Mouse (Mus musculus) ZHBTc4 (cell line): ENCODE data around the gene Asah2.
"Not testable (repeated sequence)": the region's sequence is repeated elsewhere in the genome, so short reads cannot be mapped to it uniquely, and the experiment has no call there.

Experiments
- DNase-seq: peaks from one replicate; pipeline ENCODE4 v3.0.0-alpha.2; 2011; ENCODE audit warnings: low read depth, low spot score

Asah2 gene

DNA sequence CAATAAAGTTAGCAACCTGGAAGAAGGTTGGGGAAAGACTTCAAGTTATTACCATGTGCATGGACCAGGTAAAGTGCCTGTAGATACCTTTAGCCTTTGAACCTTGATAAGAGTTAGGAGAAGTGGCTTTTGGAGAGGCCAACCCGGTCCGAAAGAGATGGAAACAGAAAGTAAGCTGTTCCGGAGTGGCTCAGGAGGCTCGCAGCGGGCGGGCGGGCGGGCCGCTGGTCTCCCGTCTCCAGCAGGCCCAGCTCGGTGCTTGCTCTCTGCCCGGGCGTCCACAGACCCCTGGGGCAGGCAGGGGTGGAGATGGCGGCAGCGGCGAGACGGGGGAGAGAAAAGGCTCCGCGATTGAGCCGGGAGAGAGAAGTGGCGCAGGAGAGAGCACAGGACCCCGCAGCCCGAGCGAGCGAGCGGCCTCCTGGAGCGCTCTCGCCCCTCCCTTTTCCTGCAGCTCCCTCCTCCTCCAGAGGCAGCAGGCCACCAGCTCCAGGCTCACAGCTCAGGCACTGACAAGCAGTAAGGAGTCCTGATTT, at the start of gene Asah2:
Gene Asah2 (minus strand): TSS at position 441 of the 536 bp plus-strand sequence.
- peak; percentile 83 for DNase-seq

DNA sequence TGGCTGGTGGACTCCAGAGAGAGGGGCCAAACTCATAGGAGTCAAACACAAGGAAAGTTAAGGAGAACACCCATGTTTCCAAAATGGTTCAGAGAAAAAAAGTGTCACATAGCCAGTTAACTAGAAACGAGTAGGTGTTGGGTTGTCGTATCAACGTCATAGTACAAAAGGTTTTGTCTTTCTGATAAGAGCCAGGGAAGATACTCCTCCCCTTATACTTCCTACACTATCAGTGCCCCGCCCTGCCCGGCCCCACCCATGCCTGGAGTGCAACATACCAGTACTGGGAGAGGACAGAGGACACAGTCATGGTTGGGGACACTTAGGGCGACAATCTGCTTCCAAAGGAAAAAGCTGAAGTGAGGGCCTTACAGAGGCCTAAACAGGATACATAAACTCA, 49.0 kb upstream of the Asah2 start:
- peak; percentile 21 for DNase-seq

- DNase-seq, result peak; percentile 28
These were observed 44.5 kb upstream of the Asah2 start for GRCm38 (mm10) chr19:32152529-32152928.

DNA sequence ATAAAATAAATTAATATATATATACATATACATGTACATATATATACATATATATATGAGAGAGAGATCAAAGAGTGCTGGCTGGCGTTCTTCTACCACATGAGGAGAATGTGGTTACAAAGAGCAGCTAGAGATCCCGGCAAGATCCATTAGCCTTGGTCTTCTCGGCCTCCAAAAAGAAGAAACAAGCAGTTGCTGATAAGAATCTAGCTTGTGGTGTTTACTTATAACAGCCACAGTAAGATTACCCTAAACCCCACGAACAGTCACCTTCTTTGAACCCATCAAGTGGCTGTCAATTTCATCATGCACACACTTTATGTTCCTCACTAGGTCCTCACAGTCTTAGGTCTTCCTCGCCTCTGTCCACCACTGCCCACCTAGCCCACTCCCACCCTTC, 40.7 kb upstream of the Asah2 start:
- no peak for DNase-seq

GRCm38 (mm10) chr19:32142383-32142782, 34.4 kb upstream of the Asah2 start:
- peak; percentile 70 for DNase-seq

DNA sequence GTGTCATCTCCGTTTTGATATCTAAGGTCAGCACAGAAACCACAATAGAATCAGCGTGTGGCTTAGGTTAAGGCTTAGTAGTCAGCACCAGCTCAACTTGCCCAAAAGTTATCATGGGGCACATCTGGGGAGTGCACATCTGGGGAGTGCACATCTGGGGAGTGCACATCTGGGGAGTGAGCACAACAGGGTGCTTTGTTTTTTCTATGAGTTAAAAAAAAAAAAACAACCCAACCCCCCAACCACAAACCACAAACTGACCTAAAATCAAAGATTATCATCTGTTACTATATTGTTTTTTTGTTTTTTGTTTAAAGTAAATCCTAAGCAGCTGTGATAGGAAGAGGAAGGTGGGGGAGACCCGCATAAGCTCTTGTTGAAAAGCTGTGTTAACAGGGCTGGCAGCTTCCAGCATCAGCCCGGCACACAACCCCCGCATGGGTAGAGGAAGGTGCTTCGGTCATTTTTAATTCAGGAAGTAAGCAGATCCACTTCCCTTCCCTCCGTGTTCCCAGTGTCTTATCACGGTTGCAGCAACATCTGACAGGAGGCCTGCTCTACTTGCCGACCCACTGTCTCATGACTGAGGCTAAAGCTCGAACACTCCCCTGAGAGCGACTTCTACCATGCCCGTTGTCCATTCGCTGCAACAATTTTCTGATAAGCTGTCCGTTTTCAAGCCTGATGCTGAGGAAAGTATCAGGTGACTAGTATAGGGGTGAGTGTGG, 30.5 kb upstream of the Asah2 start:
- no peak for DNase-seq

DNA sequence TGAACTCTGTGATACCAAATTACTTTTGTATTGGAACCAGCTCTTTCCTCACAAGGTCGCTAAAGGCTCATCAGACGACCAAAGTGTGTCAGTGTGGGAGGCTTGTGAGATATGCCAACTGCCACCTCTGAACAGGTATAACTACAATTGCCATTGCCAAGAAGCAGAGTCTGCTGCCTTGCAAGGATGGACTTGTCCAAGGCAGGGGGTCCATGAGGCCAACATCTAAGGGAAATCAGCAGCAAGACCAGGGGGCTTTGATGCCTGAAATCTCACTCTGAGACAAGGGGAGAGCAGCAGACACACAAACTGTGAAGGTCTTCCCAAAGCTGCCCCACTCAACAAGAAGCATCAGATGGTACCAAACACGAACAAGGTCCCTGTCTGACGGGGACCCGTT, 29.9 kb upstream of the Asah2 start:
- no peak for DNase-seq

DNA sequence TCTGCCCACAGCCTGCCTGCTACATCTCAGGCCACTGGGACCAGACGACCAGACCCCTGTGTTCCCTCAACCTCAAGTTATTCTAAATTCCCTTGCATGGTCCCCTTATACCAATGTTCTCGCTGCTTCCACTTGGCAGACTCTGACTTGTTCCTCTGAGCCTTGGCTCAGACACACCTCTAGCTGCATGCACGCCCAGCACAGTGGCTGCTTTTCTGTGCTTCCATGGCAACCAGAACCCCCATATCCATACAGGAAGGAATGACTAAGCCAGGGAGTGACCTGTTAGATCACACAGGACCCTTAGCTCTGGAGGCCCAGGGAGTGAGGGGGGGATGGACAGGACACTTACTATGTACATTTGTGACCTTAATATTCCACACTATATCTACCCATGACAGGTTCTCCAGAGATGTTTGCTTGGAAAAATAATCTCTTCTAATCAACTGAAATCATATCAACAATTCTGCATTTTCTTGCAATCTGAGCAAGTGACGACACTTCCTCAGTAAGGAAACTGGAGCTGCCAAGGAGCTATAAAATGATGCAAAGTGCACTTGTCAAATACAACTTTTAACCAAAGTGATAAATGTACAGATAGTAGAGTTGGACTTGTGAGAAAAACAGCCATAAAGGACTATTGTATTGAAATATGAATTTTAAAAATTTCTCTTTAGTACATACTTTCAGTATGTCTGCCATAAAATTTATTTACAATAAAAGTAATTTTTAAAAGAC, 29.0 kb upstream of the Asah2 start:
- no peak for DNase-seq

GRCm38 (mm10) chr19:32131707-32132488, 23.9 kb upstream of the Asah2 start:
- DNase-seq, result not testable (repeated sequence)

DNA sequence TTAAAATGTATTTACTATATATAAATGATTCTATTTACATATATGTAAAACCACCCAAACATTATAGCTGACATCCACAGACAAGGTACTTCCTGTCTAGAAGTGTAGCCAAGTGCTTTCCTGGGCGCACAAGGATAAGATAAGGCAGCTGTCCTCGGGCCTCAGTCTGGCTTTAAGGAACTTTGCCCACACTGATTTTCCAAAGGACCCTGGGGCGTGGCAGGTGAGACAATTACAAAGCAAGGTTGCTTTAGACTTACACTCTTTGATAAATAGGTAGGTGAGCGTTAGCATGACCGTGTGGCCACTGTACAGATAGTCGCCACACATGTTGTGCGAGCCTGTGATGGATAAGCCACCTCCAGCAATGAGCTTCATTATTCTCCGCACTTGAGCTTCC, 21.3 kb upstream of the Asah2 start:
- no peak for DNase-seq

- DNase-seq, result peak; percentile 61
These were observed 19.3 kb upstream of the Asah2 start for GRCm38 (mm10) chr19:32127180-32127850.

- DNase-seq, result no peak
These were observed 16.1 kb upstream of the Asah2 start for GRCm38 (mm10) chr19:32124155-32124554.

DNA sequence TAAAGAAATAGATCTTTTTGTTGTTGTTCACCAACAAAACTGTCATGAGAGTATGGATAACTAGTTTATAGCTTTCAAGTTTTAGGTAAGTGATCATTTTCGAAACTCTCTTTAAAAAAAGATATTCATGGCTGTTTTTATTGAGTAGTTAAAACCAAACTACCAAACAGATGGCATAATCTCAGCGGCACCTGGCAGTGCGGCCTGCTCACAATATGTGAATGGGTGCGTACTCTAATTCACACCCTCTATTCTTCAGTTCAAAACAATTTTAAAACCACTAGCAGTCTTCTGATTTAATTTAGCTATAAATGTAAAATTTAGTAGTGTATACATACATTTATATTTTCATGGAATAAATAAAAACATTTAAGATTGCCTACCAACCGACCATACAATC, 15.2 kb upstream of the Asah2 start:
- DNase-seq, result no peak

GRCm38 (mm10) chr19:32120798-32121197, 12.8 kb upstream of the Asah2 start:
- DNase-seq, result no peak

- no peak for DNase-seq
These were observed 11.7 kb upstream of the Asah2 start for GRCm38 (mm10) chr19:32119666-32120065.

DNA sequence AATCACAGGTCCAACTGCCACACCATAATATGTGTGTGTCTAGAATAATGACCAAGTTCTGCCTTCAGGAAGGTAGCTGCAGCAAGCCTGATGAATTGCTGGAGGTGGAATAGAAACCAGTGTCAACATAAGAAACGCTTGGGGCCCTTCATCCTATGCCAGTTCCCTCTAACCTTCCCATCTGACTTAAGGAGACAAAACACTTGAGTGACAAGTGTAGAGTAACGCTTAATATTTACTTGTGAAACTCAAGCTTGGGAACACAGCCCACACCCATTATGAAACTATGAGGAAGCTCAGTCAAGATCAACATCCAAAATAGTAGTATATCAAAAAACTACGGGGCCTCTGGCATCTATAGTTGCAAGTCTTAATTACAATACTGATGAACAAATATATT, 10.5 kb upstream of the Asah2 start:
- DNase-seq, result no peak

DNA sequence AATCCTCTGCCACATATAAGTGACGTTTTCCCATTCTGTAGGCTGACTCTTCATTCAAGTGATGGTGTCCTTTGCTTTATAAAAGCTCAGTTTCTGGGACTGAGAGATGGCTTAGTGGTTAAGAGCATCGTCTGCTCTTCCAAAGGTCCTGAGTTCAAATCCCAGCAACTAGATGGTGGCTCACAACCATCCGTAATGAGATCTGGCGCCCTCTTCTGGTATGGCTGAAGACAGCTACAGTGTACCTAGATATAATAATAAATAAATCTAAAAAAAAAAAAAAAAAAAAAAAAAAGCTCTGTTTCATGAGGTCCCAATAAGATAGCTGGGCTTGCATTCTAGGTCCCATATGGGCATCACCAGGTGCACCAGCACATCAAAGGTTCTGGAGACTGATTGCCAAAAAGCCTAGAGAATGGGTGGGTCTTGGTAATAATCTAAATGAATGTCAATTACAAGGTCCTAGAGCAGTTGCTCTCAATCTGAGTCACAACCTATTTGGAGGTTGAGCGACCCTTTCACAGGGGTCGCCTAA, 9.5 kb upstream of the Asah2 start:
- no peak for DNase-seq

DNA sequence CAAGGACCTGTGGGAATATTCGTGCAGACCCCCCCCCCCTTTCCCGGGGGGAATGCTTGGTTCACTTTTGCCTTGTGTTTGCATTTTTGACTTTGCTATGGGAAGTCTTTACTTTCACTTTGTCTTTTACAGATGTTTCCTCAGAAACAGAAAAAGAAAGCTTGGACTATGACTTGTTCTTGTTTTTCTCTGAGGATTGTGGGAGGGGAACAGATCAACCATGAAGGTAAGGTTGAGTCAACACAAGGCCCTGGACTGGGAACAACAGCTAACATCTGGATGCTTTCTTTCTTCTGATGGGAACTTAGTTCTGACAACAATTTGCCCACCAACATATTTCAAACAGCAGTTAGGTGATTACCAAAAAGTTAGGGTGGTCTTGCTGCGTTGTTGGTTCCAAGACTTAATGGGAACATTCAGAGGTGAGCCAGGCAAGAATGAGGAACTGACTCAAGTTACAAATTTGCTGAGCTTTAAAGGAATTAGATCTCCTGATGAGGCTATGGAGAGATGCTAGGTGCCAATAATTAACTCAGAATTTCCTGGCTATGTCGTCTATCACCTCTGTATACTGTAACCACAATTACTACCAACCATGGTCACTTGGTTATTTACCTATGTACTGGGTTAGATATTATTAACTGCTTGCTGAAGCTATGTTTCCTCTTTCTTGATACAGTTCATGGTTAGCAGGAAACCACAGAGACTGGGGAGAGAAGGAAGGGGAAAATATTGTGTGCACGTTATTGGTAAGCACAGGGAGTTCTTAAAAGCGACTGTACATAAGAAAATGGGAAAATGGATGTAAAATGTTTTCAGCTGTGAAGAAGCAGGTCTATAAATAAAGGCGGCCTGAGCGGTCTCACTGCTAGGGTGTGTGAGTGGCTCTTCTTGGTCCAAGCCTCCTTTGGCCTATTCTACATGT, 4.1 kb upstream of the Asah2 start:
- DNase-seq, result no peak

GRCm38 (mm10) chr19:32106750-32107149, 1.3 kb downstream of the Asah2 start:
- DNase-seq, result no peak

- DNase-seq, result no peak
These were observed 3.8 kb downstream of the Asah2 start for GRCm38 (mm10) chr19:32104217-32104616.
